Mouse (Mus musculus) intestine, embryonic 15.5 days (tissue): ENCODE measurements around the gene Dhx32. TPM values are rescaled to one million over a fixed set of nuclear protein-coding genes. Genes with fewer than 3 reads are reported as not detected.

Experiments used
- ATAC-seq: fragments of 200-750 bp; cut with Nextera tagmentation; 2 replicates; pipeline ENCODE4 v1.8.0; 2017; ENCODE audit warnings: moderate TSS enrichment, moderate library complexity
- H3K27ac ChIP-seq: fragments of 300-500 bp; sonication (generic); 2 replicates; pipeline ENCODE4 v1.5.1; 2015; ENCODE audit warnings: mild to moderate bottlenecking, inconsistent platforms
- H3K27me3 ChIP-seq: fragments of 300-500 bp; sonication (generic); replicated peaks from 2 replicates; pipeline ENCODE4 v1.6.1; 2015; ENCODE audit warnings: inconsistent platforms
- H3K36me3 ChIP-seq: fragments of 300-500 bp; sonication (generic); 2 replicates; pipeline ENCODE4 v1.6.1; 2015; ENCODE audit warnings: inconsistent platforms
- H3K4me1 ChIP-seq: fragments of 300-500 bp; sonication (generic); replicated peaks from 2 replicates; pipeline ENCODE4 v1.6.1; 2015; ENCODE audit warnings: inconsistent platforms
- H3K4me2 ChIP-seq: fragments of 300-500 bp; sonication (generic); replicated peaks from 2 replicates; pipeline ENCODE4 v1.6.1; 2015; ENCODE audit warnings: mild to moderate bottlenecking, inconsistent platforms
- H3K4me3 ChIP-seq: fragments of 300-500 bp; sonication (generic); replicated peaks from 2 replicates; pipeline ENCODE4 v1.5.1; 2015; ENCODE audit warnings: inconsistent platforms
- H3K9ac ChIP-seq: fragments of 300-500 bp; sonication (generic); 2 replicates; pipeline ENCODE4 v1.6.1; 2015; ENCODE audit warnings: inconsistent platforms
- H3K9me3 ChIP-seq: fragments of 300-500 bp; sonication (generic); 2 replicates; pipeline ENCODE4 v1.6.1; 2016; ENCODE audit warnings: inconsistent platforms
- WGBS: fragments of 180-500 bp; shearing (Covaris S2); methylation state at CpG from one replicate; pipeline ENCODE4 v1.1.7; 2015; 5-methylcytosine and 5-hydroxymethylcytosine counted together
- polyA plus RNA-seq: library from polyadenylated mRNA; unstranded; fragments of >200 nt; fragmentation: Nextera tagmentation; extraction: Ambion mirVana; gene quantifications from 2 replicates; pipeline ENCODE4 v1.2.1, GENCODE M21; 2015

Dhx32 gene
- polyA plus RNA-seq, 1 experiment from 2014 or later: 76.2 TPM

DNA sequence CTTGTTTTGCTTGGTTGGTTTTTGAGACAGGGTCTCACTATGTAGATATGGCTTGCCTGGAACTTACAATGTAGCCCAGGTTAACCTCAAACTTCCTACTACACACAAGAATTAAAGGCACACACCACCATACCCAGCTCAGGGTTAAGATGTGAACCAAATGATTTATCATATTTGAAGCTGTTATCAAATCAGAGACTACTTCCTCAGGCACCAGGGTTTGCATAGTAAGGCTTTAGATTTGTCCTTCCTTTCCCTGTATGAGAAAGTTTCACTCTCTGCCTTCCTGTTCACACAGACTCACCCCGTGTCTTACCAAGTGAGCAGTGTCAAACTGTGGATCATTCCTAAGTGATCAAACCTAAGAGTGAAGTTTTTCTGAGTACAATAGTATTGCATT, 38.3 kb downstream of the Dhx32 start:
- Histone ChIP-seq H3K4me3 (no peak overlapping the region), H3K27me3 (no peaks in the 10 kb centered on the region), H3K27ac (no peak overlapping the region), H3K4me2 (no peak overlapping the region), H3K36me3 (peaks cover 4% of the 10 kb centered on the region; the same call in 1 of the 2 replicates), H3K4me1 (no peaks in the 10 kb centered on the region), H3K9me3 (no peaks in the 10 kb centered on the region), H3K9ac (no peak overlapping the region)
- ATAC-seq: no peak
- WGBS: 81% methylated on average over 1 of the region's 1 CpGs

GRCm38 (mm10) chr7:133743611-133744010, 38.9 kb downstream of the Dhx32 start:
- Histone ChIP-seq H3K9me3 (no peaks in the 10 kb centered on the region), H3K27ac (no peak overlapping the region), H3K4me1 (no peaks in the 10 kb centered on the region), H3K9ac (no peak overlapping the region), H3K36me3 (peaks cover 4% of the 10 kb centered on the region; the same call in 1 of the 2 replicates), H3K27me3 (no peaks in the 10 kb centered on the region), H3K4me2 (no peak overlapping the region), H3K4me3 (no peak overlapping the region)
- ATAC-seq: no peak
- 68% methylated on average over 4 of the region's 4 CpGs for WGBS

GRCm38 (mm10) chr7:133742530-133743325, 39.8 kb downstream of the Dhx32 start:
- WGBS: 91% methylated on average over 12 of the region's 12 CpGs
- Histone ChIP-seq H3K27ac (no peak overlapping the region), H3K27me3 (no peaks in the 10 kb centered on the region), H3K36me3 (peaks cover 4% of the 10 kb centered on the region; the same call in 1 of the 2 replicates), H3K9ac (no peak overlapping the region), H3K9me3 (no peaks in the 10 kb centered on the region), H3K4me3 (no peak overlapping the region), H3K4me2 (no peak overlapping the region), H3K4me1 (no peaks in the 10 kb centered on the region)
- ATAC-seq: no peak

- ATAC-seq: no peak
- Histone ChIP-seq H3K36me3 (peaks cover 7% of the 10 kb centered on the region; the same call in 1 of the 2 replicates), H3K27ac (no peak overlapping the region), H3K4me1 (no peaks in the 10 kb centered on the region), H3K4me2 (no peak overlapping the region), H3K27me3 (no peaks in the 10 kb centered on the region), H3K9me3 (no peaks in the 10 kb centered on the region), H3K4me3 (no peak overlapping the region), H3K9ac (no peak overlapping the region)
- WGBS: 85% methylated on average over 7 of the region's 7 CpGs
These were observed 42.0 kb downstream of the Dhx32 start for GRCm38 (mm10) chr7:133740558-133740957.

DNA sequence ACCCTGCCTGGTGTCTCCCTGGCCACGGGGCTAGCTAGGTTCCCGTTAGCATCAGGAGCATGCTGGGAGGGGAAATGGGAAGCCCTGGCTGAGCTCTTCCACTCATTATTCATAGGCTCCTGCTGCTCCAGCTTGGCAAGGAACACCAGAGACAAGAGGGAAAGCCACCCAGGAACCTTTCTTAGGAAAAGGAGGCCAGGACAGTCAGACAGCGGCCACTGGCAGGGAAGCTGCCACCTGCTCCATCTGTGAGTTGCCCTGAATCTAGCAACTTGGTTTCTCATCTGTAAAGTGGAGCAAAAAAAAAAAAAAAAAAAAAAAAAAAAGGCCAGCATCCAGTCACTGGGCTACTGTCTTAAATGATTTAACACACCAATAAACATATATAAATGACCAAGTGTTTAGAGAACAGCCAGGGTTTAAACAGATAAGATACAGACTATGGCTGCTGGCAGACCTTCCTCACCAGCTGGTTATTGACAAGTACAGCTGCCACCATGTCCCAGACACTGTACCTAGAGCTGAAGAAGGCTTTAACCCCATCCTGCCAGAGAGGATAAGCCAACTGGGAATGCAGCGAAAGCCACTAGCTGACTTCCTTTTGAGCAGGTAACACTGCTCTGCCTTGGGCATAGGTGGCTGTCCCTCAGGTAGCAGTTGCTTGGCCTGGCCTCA, 50.4 kb downstream of the Dhx32 start:
- H3K9me3 ChIP-seq: no peaks in the 10 kb centered on the region
- H3K4me1 ChIP-seq: no peaks in the 10 kb centered on the region
- ATAC-seq: no peak
- 0 out of 2 replicates have a peak, but pooled peaks cover 3% of the 10 kb centered on the region for H3K36me3 ChIP-seq
- no peak overlapping the region for H3K9ac ChIP-seq
- H3K27ac ChIP-seq: no peak overlapping the region
- no peak overlapping the region for H3K4me2 ChIP-seq
- no peaks in the 10 kb centered on the region for H3K27me3 ChIP-seq
- no peak overlapping the region for H3K4me3 ChIP-seq
- WGBS: 61% methylated on average over 4 of the region's 4 CpGs

DNA sequence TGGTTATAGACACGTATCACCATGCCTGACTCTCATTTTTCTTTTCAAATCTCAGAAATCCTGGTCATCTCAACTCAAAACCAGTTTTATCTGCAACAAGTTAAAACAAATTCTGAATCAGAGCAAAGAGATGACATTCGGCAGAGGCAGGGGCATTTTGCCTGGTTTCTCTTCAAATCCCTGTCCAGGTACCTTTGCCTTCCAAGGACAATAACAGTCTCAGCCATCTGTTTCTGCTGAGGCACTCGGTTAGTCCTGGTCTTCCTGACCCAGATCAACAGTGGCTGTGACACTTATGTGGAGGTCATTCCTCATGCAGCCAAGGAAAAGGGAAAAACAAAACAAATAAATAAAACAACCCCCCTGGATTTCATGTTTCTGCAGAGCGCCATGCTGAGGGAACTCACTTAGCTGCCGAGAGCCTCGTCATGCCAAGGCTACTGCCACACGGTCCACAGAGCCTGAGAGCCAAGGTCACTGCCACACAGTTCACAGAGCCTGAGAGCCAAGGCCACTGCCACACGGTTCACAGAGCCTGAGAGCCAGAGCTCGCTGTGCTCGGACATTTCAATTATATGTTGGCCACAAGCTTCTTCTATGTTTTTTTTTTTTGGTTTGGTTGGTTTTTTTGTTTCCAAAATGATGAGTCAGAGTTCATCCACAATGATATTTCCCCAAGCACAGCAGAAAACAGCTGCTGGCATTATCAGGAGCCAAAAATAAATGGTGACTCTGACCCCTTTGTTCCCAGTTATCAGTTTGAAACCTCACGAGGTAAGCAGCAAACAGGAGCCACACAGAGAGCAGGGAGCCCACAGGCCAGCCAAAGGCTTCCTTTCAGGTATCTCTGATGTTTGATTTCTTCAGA, 52.0 kb downstream of the Dhx32 start:
- no peaks in the 10 kb centered on the region for H3K9me3 ChIP-seq
- H3K4me2 ChIP-seq: no peak overlapping the region
- ATAC-seq: no peak
- H3K4me1 ChIP-seq: no peaks in the 10 kb centered on the region
- no peak overlapping the region for H3K9ac ChIP-seq
- WGBS: 81% methylated on average over 11 of the region's 11 CpGs
- no peak overlapping the region for H3K27ac ChIP-seq
- no peaks in the 10 kb centered on the region for H3K36me3 ChIP-seq
- H3K27me3 ChIP-seq: no peaks in the 10 kb centered on the region
- H3K4me3 ChIP-seq: no peak overlapping the region

DNA sequence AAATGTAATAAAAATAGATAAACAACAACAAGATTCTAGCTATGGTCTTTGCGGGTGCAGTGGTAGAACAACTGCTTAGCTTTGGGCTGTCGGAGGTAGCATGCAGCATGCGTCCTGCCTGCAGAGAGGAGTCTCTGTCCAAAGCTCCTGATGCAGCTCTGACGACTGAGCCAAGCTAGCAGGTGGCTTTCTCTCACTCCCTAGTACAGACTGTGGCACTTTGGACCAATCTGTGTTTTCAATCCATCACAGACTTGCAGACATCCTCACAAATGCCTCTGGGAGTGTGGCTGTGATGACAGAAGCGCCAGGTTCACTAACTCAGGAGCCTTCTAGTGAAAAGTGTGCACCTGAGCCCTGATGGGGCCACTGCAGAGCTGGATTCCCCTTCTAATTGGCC, 53.2 kb downstream of the Dhx32 start:
- no peak for ATAC-seq
- no peaks in the 10 kb centered on the region for H3K27me3 ChIP-seq
- H3K36me3 ChIP-seq: no peaks in the 10 kb centered on the region
- H3K4me1 ChIP-seq: no peaks in the 10 kb centered on the region
- WGBS: 73% methylated on average over 5 of the region's 5 CpGs
- no peak overlapping the region for H3K4me2 ChIP-seq
- H3K9ac ChIP-seq: no peak overlapping the region
- no peaks in the 10 kb centered on the region for H3K9me3 ChIP-seq
- H3K4me3 ChIP-seq: no peak overlapping the region
- H3K27ac ChIP-seq: no peak overlapping the region

DNA sequence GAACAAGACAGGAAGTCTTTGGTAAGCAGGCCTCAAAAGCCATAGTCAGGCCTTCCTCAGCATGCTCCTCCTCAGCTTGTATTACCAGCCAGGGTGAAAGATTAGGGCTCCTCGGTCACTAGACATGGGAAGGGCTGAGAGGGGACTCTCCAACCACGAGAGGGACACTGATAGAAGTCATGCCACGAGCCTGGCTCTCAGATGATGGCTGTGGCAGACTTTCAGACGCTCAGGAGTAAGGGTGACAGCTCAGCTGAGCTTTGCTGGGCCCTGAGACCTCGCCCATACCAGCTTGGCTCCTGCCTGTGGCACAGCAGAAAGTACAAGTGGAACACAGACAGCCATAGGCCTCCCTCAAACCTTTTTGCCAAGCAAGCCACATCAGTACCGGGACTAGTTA, 55.5 kb downstream of the Dhx32 start:
- Histone ChIP-seq H3K27ac (no peak overlapping the region), H3K36me3 (peaks cover 12% of the 10 kb centered on the region), H3K4me2 (no peak overlapping the region), H3K27me3 (no peaks in the 10 kb centered on the region), H3K4me3 (no peak overlapping the region), H3K9me3 (no peaks in the 10 kb centered on the region), H3K9ac (no peak overlapping the region), H3K4me1 (no peaks in the 10 kb centered on the region)
- 82% methylated on average over 6 of the region's 6 CpGs for WGBS
- ATAC-seq: no peak

DNA sequence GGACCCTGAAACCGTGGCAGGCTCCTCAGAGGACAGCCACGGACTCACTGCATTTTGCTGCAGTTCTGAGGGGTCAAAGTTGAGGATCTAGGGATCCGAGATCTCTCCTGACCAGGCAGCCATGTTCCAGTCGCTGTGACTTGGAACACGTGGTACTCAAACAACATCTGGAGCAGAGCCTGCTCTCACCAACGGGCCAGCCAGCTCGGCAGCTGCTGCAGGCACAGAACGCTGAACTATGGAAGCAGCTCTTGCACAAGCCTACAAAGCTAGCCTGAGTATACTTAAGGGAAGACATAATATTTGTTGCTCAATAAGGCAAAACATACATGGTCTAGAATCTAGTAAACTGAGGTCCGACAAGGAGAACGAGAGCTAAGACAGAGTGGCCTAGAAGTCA, 57.0 kb downstream of the Dhx32 start:
- Histone ChIP-seq H3K4me1 (no peaks in the 10 kb centered on the region), H3K9ac (no peak overlapping the region), H3K4me3 (no peak overlapping the region), H3K4me2 (no peak overlapping the region), H3K36me3 (peaks cover 24% of the 10 kb centered on the region), H3K9me3 (no peaks in the 10 kb centered on the region), H3K27me3 (no peaks in the 10 kb centered on the region), H3K27ac (no peak overlapping the region)
- 74% methylated on average over 10 of the region's 10 CpGs for WGBS
- ATAC-seq: no peak

GRCm38 (mm10) chr7:133724844-133725243, 57.7 kb downstream of the Dhx32 start:
- no peaks in the 10 kb centered on the region for H3K27me3 ChIP-seq
- no peaks in the 10 kb centered on the region for H3K9me3 ChIP-seq
- ATAC-seq: no peak
- no peak overlapping the region for H3K27ac ChIP-seq
- H3K4me2 ChIP-seq: no peak overlapping the region
- WGBS: 84% methylated on average over 10 of the region's 10 CpGs
- no peak overlapping the region for H3K4me3 ChIP-seq
- H3K4me1 ChIP-seq: no peaks in the 10 kb centered on the region
- H3K36me3 ChIP-seq: peaks cover 31% of the 10 kb centered on the region
- no peak overlapping the region for H3K9ac ChIP-seq

- Histone ChIP-seq H3K4me1 (no peaks in the 10 kb centered on the region), H3K9ac (no peak overlapping the region), H3K4me3 (no peak overlapping the region), H3K4me2 (no peak overlapping the region), H3K27ac (no peak overlapping the region), H3K9me3 (no peaks in the 10 kb centered on the region), H3K36me3 (peaks cover 52% of the 10 kb centered on the region), H3K27me3 (no peaks in the 10 kb centered on the region)
- ATAC-seq: no peak
- WGBS: 88% methylated on average over 11 of the region's 11 CpGs
These were observed 61.9 kb downstream of the Dhx32 start for GRCm38 (mm10) chr7:133720616-133721015.

DNA sequence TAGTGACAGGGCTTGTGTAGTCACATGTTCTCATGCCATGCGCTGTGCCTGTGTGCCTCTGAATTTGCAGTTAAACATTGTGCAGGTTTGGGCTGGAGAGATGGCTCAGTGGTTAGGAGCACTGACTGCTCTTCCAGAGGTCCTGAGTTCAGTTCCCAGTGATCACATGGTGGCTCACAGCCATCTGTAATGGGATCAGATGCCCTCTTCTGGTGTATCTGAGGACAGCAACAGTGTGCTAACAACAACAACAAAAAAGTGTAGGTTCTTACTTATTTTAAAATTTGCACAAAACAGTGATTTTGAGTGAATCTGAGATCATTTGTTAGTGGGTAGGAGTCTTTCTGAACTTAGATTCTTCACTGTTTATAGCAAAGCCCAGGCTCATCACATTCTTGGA, 63.9 kb downstream of the Dhx32 start:
- Histone ChIP-seq H3K4me3 (no peak overlapping the region), H3K4me1 (no peaks in the 10 kb centered on the region), H3K9me3 (no peaks in the 10 kb centered on the region), H3K27me3 (no peaks in the 10 kb centered on the region), H3K36me3 (peaks cover 60% of the 10 kb centered on the region), H3K27ac (no peak overlapping the region), H3K9ac (no peak overlapping the region), H3K4me2 (no peak overlapping the region)
- no peak for ATAC-seq
- 94% methylated on average over 1 of the region's 1 CpGs for WGBS
